Mouse (Mus musculus): ENCODE data around the gene Bola2. TPM values are rescaled to one million over a fixed set of nuclear protein-coding genes. Genes with fewer than 3 reads are reported as not detected.

The Bola2 gene
- polyA plus RNA-seq, 1 experiment from 2014 or later, result 140 TPM

DNA sequence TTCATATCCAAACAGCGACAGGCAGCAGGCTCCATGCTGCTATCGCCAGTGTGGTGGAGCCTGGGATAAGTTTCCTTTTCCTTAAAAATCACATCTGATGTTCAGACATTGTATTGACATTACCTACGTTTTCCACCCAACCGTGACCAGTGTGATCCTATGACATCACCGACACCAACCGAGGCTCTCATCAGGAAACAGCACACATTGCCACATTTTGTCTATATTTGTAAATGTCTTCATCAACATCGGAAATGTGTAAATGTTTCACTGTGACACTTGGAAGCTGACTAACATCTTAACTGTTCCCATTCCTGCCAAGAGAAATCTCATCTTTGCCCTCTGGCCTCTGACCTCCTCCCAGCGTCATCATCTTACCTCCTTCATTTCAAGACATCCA is 40.9 kb downstream of the Bola2 start:
- H3K4me3 ChIP-seq (ENCODE audit: low read depth, low read length), result no peak overlapping the region
- H3K27me3 ChIP-seq (ENCODE audit: control insufficient read depth, insufficient read depth, low read length), result no peaks in the 10 kb centered on the region
- no peak overlapping the region for H3K4me2 ChIP-seq (ENCODE audit: low read depth, low read length)
- no peak for ATAC-seq (ENCODE audit: low read depth)
- WGBS, result 86% methylated on average over 8 of the region's 8 CpGs
- no peaks in the 10 kb centered on the region for H3K4me1 ChIP-seq (ENCODE audit: control insufficient read depth, insufficient read depth, low read length)
- no peak overlapping the region for H3K27ac ChIP-seq (ENCODE audit: low read depth, low read length)
- no peak overlapping the region for H3K9ac ChIP-seq (replicated peaks; ENCODE audit: low read depth, low read length)
- H3K9me3 ChIP-seq (ENCODE audit: control insufficient read depth, low read length), result no peaks in the 10 kb centered on the region
- no peaks in the 10 kb centered on the region for H3K36me3 ChIP-seq (ENCODE audit: control insufficient read depth, insufficient read depth, low read length)

DNA sequence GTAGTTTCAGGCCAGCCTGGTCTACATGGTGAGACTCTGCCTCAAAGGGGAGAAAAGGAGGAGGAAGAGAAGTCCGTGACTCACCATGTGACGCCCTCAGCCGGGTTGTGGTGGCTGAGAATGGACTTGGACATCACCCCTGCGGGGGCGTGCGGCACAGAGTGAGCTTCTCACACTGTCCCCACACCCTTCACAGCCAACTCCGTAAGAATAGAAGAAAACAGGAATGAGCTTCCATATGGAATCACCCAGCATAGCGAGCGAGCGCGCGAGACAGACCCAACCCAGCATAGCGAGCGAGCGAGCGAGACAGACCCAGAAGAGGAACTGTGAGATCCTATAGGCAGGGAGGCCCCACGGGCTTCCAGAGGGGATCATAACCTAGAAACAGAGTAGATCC is 44.4 kb downstream of the Bola2 start:
- ATAC-seq (ENCODE audit: low read depth), result no peak
- H3K4me2 ChIP-seq (ENCODE audit: low read depth, low read length), result no peak overlapping the region

DNA sequence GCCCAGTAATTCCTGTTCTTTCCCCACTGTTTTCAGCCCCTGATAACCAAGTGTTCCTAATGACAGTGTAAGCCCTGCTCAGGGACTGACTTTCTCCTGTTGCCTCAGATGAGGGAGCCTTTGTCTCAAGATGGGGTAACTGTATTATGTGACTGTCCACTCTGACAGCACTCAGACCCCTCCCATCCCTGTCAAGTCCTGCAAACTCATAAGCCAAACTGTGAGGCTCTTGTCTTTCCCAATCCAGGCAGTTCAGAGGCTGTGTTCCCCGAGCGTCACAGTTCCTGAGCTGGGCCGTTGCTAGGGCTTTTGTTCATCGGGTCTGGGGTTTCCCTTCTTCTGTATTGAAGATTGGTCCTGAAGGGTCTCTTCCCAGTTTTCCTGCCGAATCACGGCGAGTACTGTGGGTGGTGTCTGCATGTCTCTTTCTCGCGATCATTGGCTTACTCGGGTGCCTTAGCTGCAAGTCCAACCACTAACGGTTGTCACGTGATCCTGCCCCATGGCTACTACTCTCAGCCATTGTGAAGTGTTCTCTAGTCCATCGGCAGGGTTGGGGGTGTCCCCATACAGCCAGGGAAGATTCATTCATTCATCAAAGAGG is 45.0 kb downstream of the Bola2 start:
- Histone ChIP-seq H3K27ac (ENCODE audit: low read depth, low read length) (no peak overlapping the region), H3K4me3 (ENCODE audit: low read depth, low read length) (no peak overlapping the region), H3K4me2 (ENCODE audit: low read depth, low read length) (no peak overlapping the region), H3K9me3 (ENCODE audit: control insufficient read depth, low read length) (no peaks in the 10 kb centered on the region), H3K9ac (replicated peaks; ENCODE audit: low read depth, low read length) (no peak overlapping the region), H3K4me1 (ENCODE audit: control insufficient read depth, insufficient read depth, low read length) (no peaks in the 10 kb centered on the region), H3K27me3 (ENCODE audit: control insufficient read depth, insufficient read depth, low read length) (no peaks in the 10 kb centered on the region), H3K36me3 (ENCODE audit: control insufficient read depth, insufficient read depth, low read length) (no peaks in the 10 kb centered on the region)
- 72% methylated on average over 13 of the region's 13 CpGs for WGBS
- ATAC-seq (ENCODE audit: low read depth), result no peak

More for the DNA sequence above, 44.4 kb downstream of the Bola2 start:
- no peak overlapping the region for H3K4me3 ChIP-seq (ENCODE audit: low read depth, low read length)
- H3K4me1 ChIP-seq (ENCODE audit: control insufficient read depth, insufficient read depth, low read length), result no peaks in the 10 kb centered on the region
- no peaks in the 10 kb centered on the region for H3K9me3 ChIP-seq (ENCODE audit: control insufficient read depth, low read length)
- 87% methylated on average over 17 of the region's 17 CpGs for WGBS
- no peak overlapping the region for H3K27ac ChIP-seq (ENCODE audit: low read depth, low read length)
- no peaks in the 10 kb centered on the region for H3K36me3 ChIP-seq (ENCODE audit: control insufficient read depth, insufficient read depth, low read length)
- no peak overlapping the region for H3K9ac ChIP-seq (replicated peaks; ENCODE audit: low read depth, low read length)
- H3K27me3 ChIP-seq (ENCODE audit: control insufficient read depth, insufficient read depth, low read length), result no peaks in the 10 kb centered on the region

GRCm38 (mm10) chr7:126740977-126741376 is 45.8 kb downstream of the Bola2 start:
- Histone ChIP-seq H3K9me3 (ENCODE audit: control insufficient read depth, low read length) (no peaks in the 10 kb centered on the region), H3K4me2 (ENCODE audit: low read depth, low read length) (no peak overlapping the region), H3K27me3 (ENCODE audit: control insufficient read depth, insufficient read depth, low read length) (no peaks in the 10 kb centered on the region), H3K36me3 (ENCODE audit: control insufficient read depth, insufficient read depth, low read length) (no peaks in the 10 kb centered on the region), H3K4me3 (ENCODE audit: low read depth, low read length) (no peak overlapping the region), H3K27ac (ENCODE audit: low read depth, low read length) (no peak overlapping the region), H3K9ac (replicated peaks; ENCODE audit: low read depth, low read length) (no peak overlapping the region), H3K4me1 (ENCODE audit: control insufficient read depth, insufficient read depth, low read length) (no peaks in the 10 kb centered on the region)
- no peak for ATAC-seq (ENCODE audit: low read depth)
- WGBS, result 89% methylated on average over 5 of the region's 5 CpGs

GRCm38 (mm10) chr7:126741452-126741851 is 46.3 kb downstream of the Bola2 start:
- 90% methylated on average over 5 of the region's 5 CpGs for WGBS
- no peaks in the 10 kb centered on the region for H3K4me1 ChIP-seq (ENCODE audit: control insufficient read depth, insufficient read depth, low read length)

DNA sequence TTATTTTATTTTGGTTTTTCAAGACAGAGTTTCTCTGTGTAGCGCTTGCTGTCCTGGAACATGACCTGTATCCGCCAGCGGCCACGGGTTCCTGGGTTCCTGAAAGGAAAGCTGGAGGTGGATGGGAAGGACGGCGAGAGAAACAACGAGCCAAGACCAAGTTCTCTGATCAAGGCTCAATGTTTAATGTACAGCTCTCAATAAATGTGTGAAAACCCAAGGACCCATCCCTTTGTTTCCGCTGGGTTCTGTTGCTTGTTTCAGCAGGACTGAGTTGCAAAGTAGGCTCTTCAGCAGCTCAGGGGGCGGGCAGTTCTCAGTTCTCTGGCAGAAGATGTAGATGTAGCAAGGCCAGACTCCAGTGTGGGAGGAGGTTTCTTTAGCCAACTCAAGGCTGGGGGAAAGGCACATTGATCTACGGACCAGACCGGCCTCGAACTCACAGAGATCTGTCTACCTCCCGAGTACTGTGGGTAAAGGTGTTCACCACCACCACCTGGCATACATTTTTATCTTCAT is 46.8 kb downstream of the Bola2 start:
- Histone ChIP-seq H3K9ac (replicated peaks; ENCODE audit: low read depth, low read length) (no peak overlapping the region), H3K27me3 (ENCODE audit: control insufficient read depth, insufficient read depth, low read length) (no peaks in the 10 kb centered on the region), H3K36me3 (ENCODE audit: control insufficient read depth, insufficient read depth, low read length) (no peaks in the 10 kb centered on the region), H3K4me2 (ENCODE audit: low read depth, low read length) (no peak overlapping the region), H3K4me1 (ENCODE audit: control insufficient read depth, insufficient read depth, low read length) (no peaks in the 10 kb centered on the region), H3K4me3 (ENCODE audit: low read depth, low read length) (no peak overlapping the region), H3K27ac (ENCODE audit: low read depth, low read length) (no peak overlapping the region), H3K9me3 (ENCODE audit: control insufficient read depth, low read length) (no peaks in the 10 kb centered on the region)
- no peak for ATAC-seq (ENCODE audit: low read depth)
- 94% methylated on average over 13 of the region's 13 CpGs for WGBS

More at GRCm38 (mm10) chr7:126741452-126741851, 46.3 kb downstream of the Bola2 start:
- Histone ChIP-seq H3K4me2 (ENCODE audit: low read depth, low read length) (no peak overlapping the region), H3K4me3 (ENCODE audit: low read depth, low read length) (no peak overlapping the region), H3K9ac (replicated peaks; ENCODE audit: low read depth, low read length) (no peak overlapping the region), H3K27ac (ENCODE audit: low read depth, low read length) (no peak overlapping the region), H3K9me3 (ENCODE audit: control insufficient read depth, low read length) (no peaks in the 10 kb centered on the region), H3K36me3 (ENCODE audit: control insufficient read depth, insufficient read depth, low read length) (no peaks in the 10 kb centered on the region), H3K27me3 (ENCODE audit: control insufficient read depth, insufficient read depth, low read length) (no peaks in the 10 kb centered on the region)
- ATAC-seq (ENCODE audit: low read depth), result no peak

DNA sequence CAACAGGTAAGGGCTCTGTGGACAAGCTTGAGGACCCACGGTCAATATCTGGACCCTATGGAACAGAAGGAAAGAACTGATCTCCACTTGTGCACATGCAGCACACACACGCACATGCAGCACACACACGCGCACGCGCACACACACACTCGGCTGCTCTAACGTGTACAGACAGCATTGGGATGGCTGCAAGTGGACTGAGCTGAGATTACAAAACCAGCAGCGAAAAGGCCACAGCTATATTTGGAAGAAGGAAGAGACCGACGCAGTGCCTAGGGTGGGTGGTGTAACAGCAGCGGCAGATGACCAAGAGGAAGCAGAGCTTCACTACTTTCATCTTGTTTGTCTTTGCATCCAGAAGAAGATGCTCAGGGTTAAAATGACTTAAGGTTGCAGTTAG is 50.9 kb downstream of the Bola2 start:
- no peak overlapping the region for H3K4me2 ChIP-seq (ENCODE audit: low read depth, low read length)
- H3K9ac ChIP-seq (replicated peaks; ENCODE audit: low read depth, low read length), result no peak overlapping the region
- ATAC-seq (ENCODE audit: low read depth), result no peak
- no peaks in the 10 kb centered on the region for H3K4me1 ChIP-seq (ENCODE audit: control insufficient read depth, insufficient read depth, low read length)
- H3K27me3 ChIP-seq (ENCODE audit: control insufficient read depth, insufficient read depth, low read length), result no peaks in the 10 kb centered on the region
- no peaks in the 10 kb centered on the region for H3K36me3 ChIP-seq (ENCODE audit: control insufficient read depth, insufficient read depth, low read length)
- no peaks in the 10 kb centered on the region for H3K9me3 ChIP-seq (ENCODE audit: control insufficient read depth, low read length)
- H3K27ac ChIP-seq (ENCODE audit: low read depth, low read length), result no peak overlapping the region
- H3K4me3 ChIP-seq (ENCODE audit: low read depth, low read length), result no peak overlapping the region
- WGBS, result 88% methylated on average over 12 of the region's 12 CpGs

GRCm38 (mm10) chr7:126746798-126747197 is 51.6 kb downstream of the Bola2 start:
- H3K36me3 ChIP-seq (ENCODE audit: control insufficient read depth, insufficient read depth, low read length), result no peaks in the 10 kb centered on the region
- WGBS, result 46% methylated on average over 6 of the region's 6 CpGs
- no peak for ATAC-seq (ENCODE audit: low read depth)

GRCm38 (mm10) chr7:126748824-126749223 is 53.6 kb downstream of the Bola2 start:
- H3K4me3 ChIP-seq (ENCODE audit: low read depth, low read length), result no peak overlapping the region
- no peaks in the 10 kb centered on the region for H3K9me3 ChIP-seq (ENCODE audit: control insufficient read depth, low read length)
- 82% methylated on average over 7 of the region's 7 CpGs for WGBS
- no peaks in the 10 kb centered on the region for H3K36me3 ChIP-seq (ENCODE audit: control insufficient read depth, insufficient read depth, low read length)
- H3K27ac ChIP-seq (ENCODE audit: low read depth, low read length), result no peak overlapping the region
- H3K9ac ChIP-seq (replicated peaks; ENCODE audit: low read depth, low read length), result no peak overlapping the region
- ATAC-seq (ENCODE audit: low read depth), result no peak
- H3K4me2 ChIP-seq (ENCODE audit: low read depth, low read length), result no peak overlapping the region
- no peaks in the 10 kb centered on the region for H3K27me3 ChIP-seq (ENCODE audit: control insufficient read depth, insufficient read depth, low read length)
- no peaks in the 10 kb centered on the region for H3K4me1 ChIP-seq (ENCODE audit: control insufficient read depth, insufficient read depth, low read length)

More at GRCm38 (mm10) chr7:126746798-126747197, 51.6 kb downstream of the Bola2 start:
- H3K27me3 ChIP-seq (ENCODE audit: control insufficient read depth, insufficient read depth, low read length), result no peaks in the 10 kb centered on the region
- H3K4me1 ChIP-seq (ENCODE audit: control insufficient read depth, insufficient read depth, low read length), result no peaks in the 10 kb centered on the region
- no peaks in the 10 kb centered on the region for H3K9me3 ChIP-seq (ENCODE audit: control insufficient read depth, low read length)
- no peak overlapping the region for H3K4me3 ChIP-seq (ENCODE audit: low read depth, low read length)
- no peak overlapping the region for H3K27ac ChIP-seq (ENCODE audit: low read depth, low read length)
- no peak overlapping the region for H3K4me2 ChIP-seq (ENCODE audit: low read depth, low read length)
- H3K9ac ChIP-seq (replicated peaks; ENCODE audit: low read depth, low read length), result no peak overlapping the region

Measured in neural tube, embryonic 14.5 days (tissue).